Mouse (Mus musculus) liver, embryonic 13.5 days (tissue): ENCODE results near the gene Grb2. TPM values are rescaled to one million over a fixed set of nuclear protein-coding genes. Genes with fewer than 3 reads are reported as not detected.

ENCODE experiments used
- ATAC-seq: fragments of 200-750 bp; cut with Nextera tagmentation; 2 replicates; pipeline ENCODE4 v1.8.0; 2017; ENCODE audit warnings: low read depth, mild to moderate bottlenecking, moderate number of reproducible peaks, moderate library complexity
- DNase-seq: peaks from one replicate; pipeline ENCODE4 v3.0.0; 2022
- H3K27ac ChIP-seq: fragments of 300-500 bp; sonication (generic); 2 replicates; pipeline ENCODE4 v1.5.1; 2015; ENCODE audit warnings: moderate library complexity, mild to moderate bottlenecking, inconsistent platforms
- H3K27me3 ChIP-seq: fragments of 300-500 bp; sonication (generic); 2 replicates; pipeline ENCODE4 v1.6.1; 2015; ENCODE audit warnings: mild to moderate bottlenecking, inconsistent platforms
- H3K36me3 ChIP-seq: fragments of 300-500 bp; sonication (generic); 2 replicates; pipeline ENCODE4 v1.6.1; 2015; ENCODE audit warnings: mild to moderate bottlenecking, inconsistent platforms
- H3K4me1 ChIP-seq: fragments of 300-500 bp; sonication (generic); replicated peaks from 2 replicates; pipeline ENCODE4 v1.6.1; 2015; ENCODE audit warnings: inconsistent platforms
- H3K4me2 ChIP-seq: fragments of 300-500 bp; sonication (generic); 2 replicates; pipeline ENCODE4 v1.6.1; 2015; ENCODE audit warnings: inconsistent platforms, mild to moderate bottlenecking, moderate library complexity
- H3K4me3 ChIP-seq: fragments of 300-500 bp; sonication (generic); replicated peaks from 2 replicates; pipeline ENCODE4 v1.5.1; 2015; ENCODE audit warnings: mild to moderate bottlenecking, inconsistent platforms
- H3K9ac ChIP-seq: fragments of 300-500 bp; sonication (generic); 2 replicates; pipeline ENCODE4 v1.6.1; 2015; ENCODE audit warnings: mild to moderate bottlenecking, inconsistent platforms
- H3K9me3 ChIP-seq: fragments of 300-500 bp; sonication (generic); replicated peaks from 2 replicates; pipeline ENCODE4 v1.6.1; 2016; ENCODE audit warnings: inconsistent platforms
- WGBS: fragments of 180-500 bp; shearing (Covaris S2); methylation state at CpG from one replicate; pipeline ENCODE4 v1.1.7; 2015; ENCODE audit not compliant: insufficient replicate concordance; 5-methylcytosine and 5-hydroxymethylcytosine counted together
- polyA plus RNA-seq: library from polyadenylated mRNA; unstranded; fragments of >200 nt; fragmentation: Nextera tagmentation; extraction: Ambion mirVana; gene quantifications from 2 replicates; pipeline ENCODE4 v1.2.1, GENCODE M21; 2015

Grb2 gene
- polyA plus RNA-seq, 1 experiment from 2014 or later, result 56.7 TPM

GRCm38 (mm10) chr11:115623487-115624070, 84.8 kb downstream of the Grb2 start:
- no peak overlapping the region for H3K9ac ChIP-seq
- peaks cover 54% of the 10 kb centered on the region for H3K36me3 ChIP-seq
- DNase-seq, result no peak
- H3K4me3 ChIP-seq, result no peak overlapping the region
- no peaks in the 10 kb centered on the region for H3K27me3 ChIP-seq
- peaks cover 25% of the 10 kb centered on the region for H3K4me1 ChIP-seq
- ATAC-seq, result no peak
- no peak overlapping the region for H3K27ac ChIP-seq
- H3K9me3 ChIP-seq, result no peaks in the 10 kb centered on the region
- 77% methylated on average over 9 of the region's 9 CpGs for WGBS
- no peak overlapping the region for H3K4me2 ChIP-seq

- no peaks in the 10 kb centered on the region for H3K9me3 ChIP-seq
- H3K4me1 ChIP-seq, result peaks cover 14% of the 10 kb centered on the region; the same call in 1 of the 2 replicates
- H3K4me2 ChIP-seq, result no peak overlapping the region
- H3K4me3 ChIP-seq, result no peak overlapping the region
- no peak for ATAC-seq
- 81% methylated on average over 7 of the region's 7 CpGs for WGBS
- no peak overlapping the region for H3K27ac ChIP-seq
- peaks cover 72% of the 10 kb centered on the region for H3K36me3 ChIP-seq
- no peak overlapping the region for H3K9ac ChIP-seq
- DNase-seq, result no peak
- H3K27me3 ChIP-seq, result no peaks in the 10 kb centered on the region
These were observed 88.4 kb downstream of the Grb2 start for GRCm38 (mm10) chr11:115619949-115620348.

- ATAC-seq (no peak), DNase-seq (no peak)
- no peak overlapping the region for H3K4me3 ChIP-seq
- 83% methylated on average over 16 of the region's 16 CpGs for WGBS
- H3K27me3 ChIP-seq, result no peaks in the 10 kb centered on the region
- H3K4me1 ChIP-seq, result peaks cover 22% of the 10 kb centered on the region
- no peak overlapping the region for H3K27ac ChIP-seq
- 0 out of 2 replicates have a peak overlapping the region, but pooled peaks have one; percentile 22 for H3K9ac ChIP-seq
- peaks cover 76% of the 10 kb centered on the region for H3K36me3 ChIP-seq
- H3K4me2 ChIP-seq, result no peak overlapping the region
- no peaks in the 10 kb centered on the region for H3K9me3 ChIP-seq
These were observed 89.5 kb downstream of the Grb2 start for GRCm38 (mm10) chr11:115618732-115619516.

GRCm38 (mm10) chr11:115618001-115618400, 90.4 kb downstream of the Grb2 start:
- no peaks in the 10 kb centered on the region for H3K27me3 ChIP-seq
- H3K4me2 ChIP-seq, result no peak overlapping the region
- H3K4me1 ChIP-seq, result peaks cover 31% of the 10 kb centered on the region
- H3K4me3 ChIP-seq, result no peak overlapping the region
- DNase-seq (no peak), ATAC-seq (no peak)
- H3K27ac ChIP-seq, result no peak overlapping the region
- H3K36me3 ChIP-seq, result peaks cover 67% of the 10 kb centered on the region
- no peaks in the 10 kb centered on the region for H3K9me3 ChIP-seq
- H3K9ac ChIP-seq, result no peak overlapping the region
- WGBS, result 72% methylated on average over 2 of the region's 2 CpGs

GRCm38 (mm10) chr11:115616893-115617292, 91.5 kb downstream of the Grb2 start:
- no peak for DNase-seq
- Histone ChIP-seq H3K36me3 (peaks cover 56% of the 10 kb centered on the region), H3K27me3 (no peaks in the 10 kb centered on the region), H3K9me3 (no peaks in the 10 kb centered on the region), H3K4me1 (peaks cover 36% of the 10 kb centered on the region), H3K9ac (no peak overlapping the region), H3K4me2 (no peak overlapping the region), H3K4me3 (no peak overlapping the region), H3K27ac (no peak overlapping the region)
- ATAC-seq, result no peak
- 82% methylated on average over 6 of the region's 6 CpGs for WGBS

- ATAC-seq (no peak), DNase-seq (no peak)
- no peak overlapping the region for H3K9ac ChIP-seq
- H3K4me1 ChIP-seq, result peaks cover 41% of the 10 kb centered on the region
- H3K27me3 ChIP-seq, result no peaks in the 10 kb centered on the region
- no peak overlapping the region for H3K4me2 ChIP-seq
- H3K9me3 ChIP-seq, result no peaks in the 10 kb centered on the region
- no peak overlapping the region for H3K4me3 ChIP-seq
- no peak overlapping the region for H3K27ac ChIP-seq
- WGBS, result 82% methylated on average over 7 of the region's 7 CpGs
- H3K36me3 ChIP-seq, result peaks cover 52% of the 10 kb centered on the region
These were observed 92.0 kb downstream of the Grb2 start for GRCm38 (mm10) chr11:115616371-115616770.

DNA sequence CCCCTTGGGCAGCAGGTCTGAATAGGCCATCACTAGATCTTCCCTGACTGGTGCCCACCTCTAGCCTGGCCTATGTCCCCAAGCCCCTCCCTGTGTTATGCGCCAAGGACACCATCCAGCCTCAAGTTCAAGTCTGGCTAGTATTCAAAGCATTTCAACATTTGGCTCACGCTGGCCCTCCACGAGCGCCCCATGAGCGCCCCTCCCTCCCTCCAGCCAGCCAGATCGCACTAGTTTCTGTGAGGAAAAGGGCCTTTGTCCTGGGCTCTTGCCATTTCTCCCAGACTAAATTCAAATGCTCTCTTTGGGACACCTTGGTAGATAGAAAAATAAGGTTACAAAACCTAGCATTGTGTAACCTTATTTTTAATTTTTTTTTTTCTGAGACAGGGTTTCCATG, 92.5 kb downstream of the Grb2 start:
- peaks cover 46% of the 10 kb centered on the region for H3K4me1 ChIP-seq
- no peaks in the 10 kb centered on the region for H3K9me3 ChIP-seq
- H3K4me3 ChIP-seq, result no peak overlapping the region
- WGBS, result 84% methylated on average over 6 of the region's 6 CpGs
- no peak overlapping the region for H3K4me2 ChIP-seq
- no peak overlapping the region for H3K27ac ChIP-seq
- no peak for ATAC-seq
- no peak overlapping the region for H3K9ac ChIP-seq
- no peak for DNase-seq
- no peaks in the 10 kb centered on the region for H3K27me3 ChIP-seq
- H3K36me3 ChIP-seq, result peaks cover 47% of the 10 kb centered on the region

DNA sequence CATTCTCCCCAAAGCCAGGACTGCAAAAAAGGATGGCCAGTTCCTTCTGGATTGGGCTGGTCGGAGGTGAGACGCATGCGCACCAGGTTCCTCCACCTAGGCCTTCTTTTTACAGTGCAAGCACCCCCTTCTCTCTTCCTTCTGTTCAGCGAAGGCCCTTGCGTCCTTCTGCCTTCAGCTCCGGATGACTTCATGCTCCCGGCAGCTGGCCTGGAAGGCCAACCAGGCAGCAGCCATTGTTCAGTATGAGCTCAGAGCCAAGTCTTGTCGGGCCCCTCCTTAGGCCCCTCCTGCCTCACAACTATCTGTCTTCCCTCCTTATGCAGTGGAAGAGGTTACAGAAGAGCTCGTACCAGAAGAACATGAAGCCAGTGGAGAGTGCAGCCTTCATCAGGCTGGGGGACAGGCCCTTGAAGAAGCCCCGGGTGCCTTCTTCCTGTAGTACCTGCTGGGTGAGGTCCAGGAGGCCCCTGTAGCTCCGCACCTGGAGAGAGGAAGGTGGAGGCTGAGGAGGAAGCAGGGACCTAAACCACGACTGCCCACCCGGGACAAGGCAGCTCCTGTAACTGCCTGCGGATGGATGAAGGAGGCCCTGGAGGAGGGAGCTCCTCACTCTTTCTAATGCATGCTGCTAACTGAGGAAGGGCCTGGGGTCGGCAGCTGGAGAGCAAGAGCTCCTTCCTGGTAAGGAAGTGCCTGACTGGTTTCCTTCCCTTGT, 93.1 kb downstream of the Grb2 start:
- DNase-seq (no peak), ATAC-seq (no peak)
- H3K4me3 ChIP-seq, result no peak overlapping the region
- no peaks in the 10 kb centered on the region for H3K9me3 ChIP-seq
- peaks cover 51% of the 10 kb centered on the region for H3K4me1 ChIP-seq
- H3K27me3 ChIP-seq, result no peaks in the 10 kb centered on the region
- 78% methylated on average over 15 of the region's 15 CpGs for WGBS
- H3K27ac ChIP-seq, result no peak overlapping the region
- peaks cover 42% of the 10 kb centered on the region for H3K36me3 ChIP-seq
- no peak overlapping the region for H3K9ac ChIP-seq
- no peak overlapping the region for H3K4me2 ChIP-seq

- H3K27me3 ChIP-seq, result no peaks in the 10 kb centered on the region
- ATAC-seq (no peak), DNase-seq (no peak)
- 74% methylated on average over 10 of the region's 10 CpGs for WGBS
- no peaks in the 10 kb centered on the region for H3K9me3 ChIP-seq
- H3K4me2 ChIP-seq, result no peak overlapping the region
- peaks cover 54% of the 10 kb centered on the region for H3K4me1 ChIP-seq
- H3K9ac ChIP-seq, result no peak overlapping the region
- peaks cover 42% of the 10 kb centered on the region for H3K36me3 ChIP-seq
- peak overlapping the region; percentile 98; the same call in 1 of the 2 replicates for H3K27ac ChIP-seq
- no peak overlapping the region for H3K4me3 ChIP-seq
These were observed 93.9 kb downstream of the Grb2 start for GRCm38 (mm10) chr11:115614346-115615107.

GRCm38 (mm10) chr11:115613138-115613945, 95.1 kb downstream of the Grb2 start:
- peak; percentile 25; the same call in 1 of the 2 replicates for ATAC-seq

More at GRCm38 (mm10) chr11:115613138-115613945, 95.1 kb downstream of the Grb2 start:
- WGBS, result under 1% methylated on average over 16 of the region's 16 CpGs
- H3K4me2 ChIP-seq, result peak overlapping the region; percentile 93
- peak overlapping the region; percentile 90 for H3K9ac ChIP-seq
- H3K36me3 ChIP-seq, result peaks cover 43% of the 10 kb centered on the region
- H3K4me3 ChIP-seq, result peak overlapping the region; percentile 77
- H3K27me3 ChIP-seq, result no peaks in the 10 kb centered on the region
- peaks cover 54% of the 10 kb centered on the region for H3K4me1 ChIP-seq
- peak; percentile 27 for DNase-seq
- H3K9me3 ChIP-seq, result no peaks in the 10 kb centered on the region
- peak overlapping the region; percentile 98 for H3K27ac ChIP-seq
